Mouse (Mus musculus) gastrocnemius, adult 2 months (tissue): ENCODE data around the gene Ccdc182. TPM values are rescaled to one million over a fixed set of nuclear protein-coding genes. Genes with fewer than 3 reads are reported as not detected.

Source experiments
- DNase-seq: peaks from one replicate; pipeline ENCODE4 v3.0.0; 2022
- H3K27ac ChIP-seq: fragments of 200-600 bp; 2 replicates; pipeline ENCODE4 v1.8.1; 2022; ENCODE audit warnings: mild to moderate bottlenecking
- H3K4me3 ChIP-seq: fragments of 200-600 bp; 2 replicates; pipeline ENCODE4 v1.8.1; 2022; ENCODE audit warnings: mild to moderate bottlenecking, moderate library complexity
- CTCF ChIP-seq: fragments of 200-600 bp; IDR thresholded peaks from 2 replicates; pipeline ENCODE4 v1.8.1; 2022; ENCODE audit warnings: antibody characterized with exemption, mild to moderate bottlenecking, moderate library complexity
- intact Hi-C: fragments of 180-260 bp; cut with DNase I; formaldehyde crosslinking; loops from one replicate; pipeline ENCODE4 v1.15.1; 2025
- total RNA-seq, 2 experiments: library from RNA; stranded (reverse); gene quantifications; 2 replicates each; pipeline ENCODE4 v1.2.3; 2021

Ccdc182 gene
- total RNA-seq, 2 experiments from 2014 or later: not detected

DNA sequence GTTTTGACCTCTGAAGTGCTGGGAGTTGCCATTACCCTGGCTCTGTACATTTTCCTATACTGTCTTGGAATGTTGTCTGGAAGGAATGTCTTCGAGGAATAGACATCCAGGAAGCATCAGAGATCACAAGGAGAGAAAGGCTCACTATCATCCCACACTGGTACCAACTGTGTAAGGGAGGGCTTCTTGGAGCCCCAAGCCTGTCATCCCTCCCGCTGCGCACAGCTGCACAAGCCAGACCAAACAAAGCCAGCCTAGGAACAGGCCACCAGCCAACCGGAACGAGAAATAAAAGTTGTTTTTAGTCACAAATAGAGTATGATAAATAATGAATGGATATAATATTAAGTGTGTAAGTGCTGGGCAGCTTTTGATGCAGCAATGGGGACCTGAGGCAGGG, 29.0 kb upstream of the Ccdc182 start:
- Histone ChIP-seq H3K4me3 (no peak overlapping the region), H3K27ac (no peak overlapping the region)

DNA sequence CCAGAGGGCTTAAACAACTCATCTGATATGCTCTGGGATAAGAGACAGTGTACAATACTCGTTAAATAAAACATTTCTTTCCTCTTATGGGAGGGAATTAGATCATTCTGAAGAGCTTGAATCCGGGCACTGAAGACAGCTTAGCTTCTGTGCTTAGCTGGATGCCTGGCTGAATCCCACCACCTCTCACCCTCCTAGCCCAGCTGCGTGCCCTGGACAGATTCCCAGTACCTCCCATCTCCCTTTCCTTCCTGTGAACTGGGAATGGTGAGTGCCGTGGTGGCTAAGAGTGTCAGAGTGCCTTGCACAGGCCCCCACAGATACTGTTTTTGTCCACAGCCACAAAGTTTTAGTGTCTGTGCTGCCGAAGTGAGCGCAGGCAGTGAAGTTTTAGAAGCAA, 27.5 kb upstream of the Ccdc182 start:
- TF ChIP-seq CTCF: no peak
- DNase-seq: no peak
- intact Hi-C loops: no loop called here
- no peak overlapping the region for H3K27ac ChIP-seq
- no peak overlapping the region for H3K4me3 ChIP-seq

More for the DNA sequence above, 29.0 kb upstream of the Ccdc182 start:
- intact Hi-C loops: no loop called here
- no peak for DNase-seq
- no peak for TF ChIP-seq CTCF

DNA sequence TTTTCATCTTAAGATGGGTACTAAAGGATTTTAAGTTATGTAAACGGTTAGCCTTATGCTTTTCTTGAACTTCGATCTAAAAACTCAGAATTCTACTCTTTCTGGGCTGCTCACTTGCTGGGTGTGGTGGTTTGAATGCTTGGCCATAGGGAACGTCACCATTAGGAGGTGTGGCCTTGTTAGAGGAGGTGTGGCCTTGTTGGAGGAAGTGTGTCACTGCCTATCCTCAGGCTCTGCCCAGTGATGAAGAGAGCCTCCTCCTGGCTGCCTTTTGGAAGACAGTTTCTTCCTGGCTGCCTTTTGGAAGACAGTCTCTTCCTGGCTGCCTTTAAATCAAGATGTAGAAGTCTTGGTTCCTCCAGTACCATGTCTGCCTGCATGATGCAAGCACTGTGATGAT, 22.0 kb upstream of the Ccdc182 start:
- TF ChIP-seq CTCF: no peak
- H3K27ac ChIP-seq: no peak overlapping the region
- intact Hi-C loops: no loop called here
- H3K4me3 ChIP-seq: no peak overlapping the region
- no peak for DNase-seq

DNA sequence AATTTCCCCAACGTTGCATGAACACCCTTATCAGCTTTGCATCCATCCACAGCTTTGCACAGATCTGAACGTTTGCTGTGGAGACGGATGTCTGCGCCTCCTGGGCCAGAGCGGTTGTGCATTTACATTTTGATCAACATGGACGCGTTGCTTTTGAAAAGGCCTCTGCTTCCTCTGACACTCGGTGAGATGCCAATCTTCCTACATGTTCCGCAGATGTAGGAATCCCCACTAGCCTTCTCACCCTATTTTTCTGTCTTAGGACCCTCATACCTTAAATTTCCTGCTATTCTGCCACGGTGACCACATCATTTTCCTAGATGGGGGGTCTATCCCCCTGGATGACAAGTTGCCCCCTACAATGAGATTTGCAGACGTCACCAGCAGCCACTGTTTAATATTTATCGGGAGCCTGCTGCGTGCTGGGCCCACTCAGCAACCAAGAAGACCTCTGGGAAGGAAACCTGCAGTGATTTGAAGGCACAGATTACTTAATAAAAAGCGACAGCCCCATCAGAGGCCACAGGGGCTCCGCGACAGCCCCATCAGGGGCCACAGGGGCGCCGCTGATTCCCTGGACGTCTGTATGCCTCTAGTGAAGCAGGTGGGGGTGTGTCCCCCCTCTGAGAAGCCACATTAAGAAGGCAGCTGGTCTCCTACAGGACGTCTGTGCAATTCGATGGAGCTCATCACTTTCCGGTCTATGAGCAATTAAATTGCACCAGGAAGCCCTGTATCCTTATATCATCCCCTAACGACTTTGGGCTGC, 19.6 kb upstream of the Ccdc182 start:
- H3K4me3 ChIP-seq: no peak overlapping the region
- no peak overlapping the region for H3K27ac ChIP-seq
- intact Hi-C loops: no loop called here
- no peak for TF ChIP-seq CTCF
- no peak for DNase-seq

DNA sequence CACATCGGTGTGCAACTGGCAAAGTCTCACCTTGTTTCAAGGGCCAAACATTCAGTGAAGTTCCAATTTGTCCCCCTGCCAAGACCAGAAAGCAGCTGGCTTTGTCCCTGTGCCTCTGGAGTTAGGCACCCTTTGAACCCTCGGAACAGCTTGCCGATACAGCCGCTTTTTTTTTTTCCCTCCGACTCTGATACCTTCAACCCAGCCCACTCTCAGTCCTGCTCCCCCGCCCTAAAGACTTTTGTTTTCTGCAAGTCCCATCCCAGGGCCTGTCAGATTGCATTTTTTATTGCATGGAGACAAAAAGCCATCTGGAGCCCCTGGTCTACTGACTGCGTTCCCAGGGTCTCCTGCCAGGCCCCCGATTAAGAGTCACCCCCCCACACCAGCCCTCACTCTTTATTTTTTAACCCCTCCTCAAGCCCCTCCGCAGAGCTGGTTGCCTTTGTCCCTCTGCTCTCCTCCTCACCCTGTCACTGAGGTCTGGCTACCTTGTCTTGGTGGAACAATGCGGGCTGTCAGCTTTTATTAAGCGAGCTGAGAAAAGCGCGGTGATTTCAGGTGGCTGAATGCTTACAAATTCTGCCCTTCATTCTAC, 18.9 kb upstream of the Ccdc182 start:
- DNase-seq: no peak
- intact Hi-C loops: no loop called here
- TF ChIP-seq CTCF: no peak
- Histone ChIP-seq H3K4me3 (no peak overlapping the region), H3K27ac (no peak overlapping the region)

DNA sequence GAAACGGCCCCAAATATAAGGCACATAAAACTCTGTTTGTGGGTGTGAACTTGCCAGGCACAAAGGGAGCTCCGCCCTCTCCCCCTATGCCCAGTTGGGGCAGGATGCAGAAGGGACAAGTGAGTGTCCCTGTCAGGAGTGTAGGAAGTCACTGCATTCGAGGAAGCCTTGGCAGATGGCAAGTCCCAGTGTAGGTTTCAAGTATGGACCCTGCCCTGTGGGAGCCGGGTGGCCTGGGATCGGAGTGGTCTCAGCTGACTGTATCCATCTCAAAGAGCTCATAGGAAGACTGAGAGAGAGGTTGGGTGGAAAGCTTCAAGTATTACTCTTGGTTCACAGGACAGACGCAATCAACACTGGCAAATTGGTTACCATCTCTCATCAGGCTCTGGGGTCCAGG, 17.9 kb upstream of the Ccdc182 start:
- Histone ChIP-seq H3K4me3 (no peak overlapping the region), H3K27ac (no peak overlapping the region)
- intact Hi-C loops: no loop called here
- DNase-seq: no peak
- TF ChIP-seq CTCF: no peak

DNA sequence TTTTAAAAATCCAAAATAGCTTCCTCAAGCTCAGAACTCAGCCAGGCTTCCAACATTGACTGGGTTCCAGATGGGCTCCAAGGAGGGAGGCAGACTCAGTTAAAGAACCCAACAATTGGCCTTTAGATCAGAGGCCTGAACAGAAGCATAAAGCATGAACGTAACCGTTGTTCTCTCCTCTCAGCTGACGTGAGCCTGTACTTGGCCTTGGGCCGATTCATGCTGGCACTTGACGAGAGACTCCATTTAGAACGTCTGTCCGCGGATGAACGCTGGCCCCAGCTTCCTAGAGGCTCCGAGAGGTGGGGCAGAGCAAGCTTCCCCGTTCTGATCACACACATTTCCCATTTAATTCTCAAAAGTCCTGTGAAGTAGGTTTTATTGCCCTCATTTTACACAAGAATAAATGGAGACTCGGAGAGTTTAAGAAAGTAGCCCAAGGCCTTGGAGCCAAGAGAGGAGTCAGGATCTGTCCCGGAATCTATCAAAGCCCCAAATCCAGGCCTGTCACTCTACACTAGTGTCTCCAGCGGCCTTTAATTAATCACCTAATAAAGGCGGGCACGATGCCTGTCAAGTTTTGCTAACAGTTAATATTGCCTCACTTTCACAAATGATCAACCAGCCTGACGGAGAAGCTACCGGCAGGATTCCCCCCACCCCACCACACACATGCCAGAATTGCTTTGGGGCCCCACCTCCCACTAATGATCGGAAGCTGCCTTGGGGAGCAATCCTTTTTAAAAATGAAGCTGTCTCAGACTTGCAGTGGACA, 17.1 kb upstream of the Ccdc182 start:
- Histone ChIP-seq H3K4me3 (no peak overlapping the region), H3K27ac (no peak overlapping the region)
- DNase-seq: peak; percentile 64
- intact Hi-C loops: no loop called here
- no peak for TF ChIP-seq CTCF

DNA sequence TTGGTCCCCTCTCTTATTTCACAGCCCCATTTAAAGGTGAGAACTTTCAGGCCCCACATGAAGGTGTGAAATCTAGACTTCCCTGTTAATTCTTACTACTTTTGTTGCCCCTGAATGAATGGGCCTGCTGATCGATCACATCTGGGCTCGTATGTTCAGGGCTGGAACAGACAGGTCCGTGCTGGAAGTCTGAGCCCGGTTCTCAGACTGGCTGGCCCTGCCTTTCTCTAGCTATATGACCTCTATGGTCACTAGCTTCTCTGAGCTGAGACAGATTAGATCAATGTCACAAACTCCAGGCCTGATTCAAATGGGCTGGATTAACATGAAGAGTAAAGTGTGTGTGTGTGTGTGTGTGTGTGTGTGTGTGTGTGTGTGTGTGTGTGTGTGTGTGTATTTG, 14.9 kb upstream of the Ccdc182 start:
- no peak for TF ChIP-seq CTCF
- H3K4me3 ChIP-seq: no peak overlapping the region
- intact Hi-C loops: no loop called here
- no peak for DNase-seq
- no peak overlapping the region for H3K27ac ChIP-seq

DNA sequence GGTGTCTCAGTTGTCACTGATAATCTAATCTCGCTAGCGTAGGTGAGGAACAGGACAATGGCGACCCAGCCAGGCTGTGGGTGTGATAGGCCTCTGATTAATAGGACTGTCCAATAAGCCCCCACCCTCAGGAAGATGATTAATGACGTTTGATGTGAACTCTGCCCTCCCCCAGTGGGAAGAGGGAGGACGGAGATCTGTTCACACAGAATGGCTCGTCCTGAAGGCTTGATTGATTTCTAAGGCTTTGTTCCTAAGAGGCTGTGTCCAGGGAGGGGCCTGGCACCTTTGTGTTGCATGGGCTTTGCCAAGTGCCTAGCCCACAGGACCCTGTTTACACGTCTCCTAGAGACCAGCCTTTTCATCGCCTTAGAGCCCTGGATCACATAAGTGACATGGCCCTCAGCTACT, 13.4 kb upstream of the Ccdc182 start:
- Histone ChIP-seq H3K4me3 (no peak overlapping the region), H3K27ac (no peak overlapping the region)
- intact Hi-C loops: loop anchor here (10.0 kb wide), 1 partner anchor 464 kb away; no protein-coding TSS in a partner anchor
- TF ChIP-seq CTCF: no peak
- DNase-seq: no peak

DNA sequence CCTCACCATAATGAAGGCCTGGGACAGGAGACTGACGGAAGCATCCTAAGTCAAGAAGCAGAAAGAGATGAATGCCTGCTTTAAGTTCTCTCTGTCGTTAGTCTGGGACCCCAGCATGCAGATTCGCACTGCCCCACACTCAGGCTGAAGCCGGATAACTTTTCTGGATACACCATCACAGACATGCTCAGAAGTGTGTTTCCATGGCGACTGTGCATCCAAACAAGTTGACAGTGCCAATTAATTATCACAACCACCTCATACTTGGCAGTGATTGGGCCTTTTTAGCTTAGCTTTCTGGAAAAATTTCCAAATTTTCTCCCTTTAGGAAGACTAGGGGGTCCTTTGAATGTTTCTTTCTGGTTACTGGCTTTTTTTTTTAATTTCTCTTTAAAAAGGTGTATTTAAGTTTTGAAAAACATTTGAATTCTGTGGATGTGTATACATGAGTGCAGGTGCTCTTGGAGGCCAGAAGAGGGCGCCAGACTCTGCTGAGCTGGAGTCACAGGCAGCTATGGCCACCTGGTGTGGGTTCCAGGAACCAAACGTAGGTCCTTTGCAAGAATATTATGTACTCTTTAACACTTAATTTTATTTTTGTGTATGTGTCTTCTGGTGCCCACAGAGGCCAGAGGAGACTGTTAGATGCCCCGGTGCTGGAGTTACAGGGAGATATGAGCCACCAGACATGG, 12.3 kb upstream of the Ccdc182 start:
- intact Hi-C loops: loop anchor here (10.0 kb wide), 1 partner anchor 463 kb away; no protein-coding TSS in a partner anchor
- DNase-seq: no peak
- peak; percentile 55 for TF ChIP-seq CTCF
- Histone ChIP-seq H3K27ac (no peak overlapping the region), H3K4me3 (no peak overlapping the region)

DNA sequence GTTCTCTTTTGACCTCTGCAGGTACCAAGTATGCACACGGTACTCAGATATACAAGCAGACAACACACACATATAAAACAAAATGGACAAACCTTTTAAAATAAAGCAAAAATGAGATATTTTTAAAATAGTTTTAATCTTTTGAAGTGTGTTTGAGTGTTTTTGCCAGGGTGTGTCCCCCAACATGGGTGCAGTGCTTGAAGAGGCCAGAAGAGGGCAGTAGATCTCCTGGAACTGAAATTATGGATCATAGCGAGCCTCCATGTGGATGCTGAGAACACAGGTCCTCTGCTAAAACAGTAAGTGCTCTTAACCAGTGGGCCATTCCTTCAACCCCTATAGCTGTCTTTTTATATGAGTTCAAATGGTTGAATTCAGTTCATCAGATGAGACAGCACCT, 11.3 kb upstream of the Ccdc182 start:
- intact Hi-C loops: loop anchor here (10.0 kb wide), 1 partner anchor 462 kb away; no protein-coding TSS in a partner anchor
- peak; percentile 47 for TF ChIP-seq CTCF
- no peak overlapping the region for H3K4me3 ChIP-seq

DNA sequence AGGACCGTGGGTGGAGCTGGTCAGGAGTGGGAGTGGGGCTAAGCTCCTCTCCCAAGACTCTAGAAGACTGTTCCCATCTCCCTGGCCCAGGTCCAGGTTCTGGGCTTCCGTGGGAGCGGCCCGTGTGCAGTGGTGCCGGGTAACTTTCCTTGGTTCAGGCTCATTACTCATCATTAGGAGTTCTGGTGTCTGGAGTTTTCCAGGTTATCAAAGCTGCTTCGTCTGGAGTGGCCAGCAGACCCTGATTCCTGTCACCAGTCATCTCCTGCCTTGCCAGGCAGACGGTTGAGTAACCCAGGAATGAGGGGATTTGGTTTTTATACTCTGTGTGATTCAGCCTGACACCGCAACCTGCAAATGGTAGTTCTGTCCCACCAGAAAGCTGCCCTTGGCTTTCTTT, 7.8 kb upstream of the Ccdc182 start:
- intact Hi-C loops: loop anchor here (10.0 kb wide), 1 partner anchor 459 kb away; no protein-coding TSS in a partner anchor
- H3K27ac ChIP-seq: no peak overlapping the region
- TF ChIP-seq CTCF: no peak
- no peak overlapping the region for H3K4me3 ChIP-seq
- no peak for DNase-seq

More for the DNA sequence above, 11.3 kb upstream of the Ccdc182 start:
- DNase-seq: no peak
- no peak overlapping the region for H3K27ac ChIP-seq
